Mouse (Mus musculus): ENCODE measurements at regions not wholly inside any gene's neighbourhood (a gene's known extent, or its start where the extent isn't known, plus 50 kb on each side); places are given as distances from the start of the nearest gene placed in this dataset.

- no peak for DNase-seq (ENCODE audit: low read depth, low spot score)
Observed at GRCm38 (mm10) chr3:65478215-65478614, 50.0 kb upstream of the Tiparp start.

GRCm38 (mm10) chr3:65477111-65477510, 51.1 kb upstream of the Tiparp start:
- peak; percentile 91 for DNase-seq (ENCODE audit: low read depth, low spot score)

GRCm38 (mm10) chr3:65476091-65476953, 51.9 kb upstream of the Tiparp start:
- no peak for DNase-seq (ENCODE audit: low read depth, low spot score)

GRCm38 (mm10) chr3:65474585-65474984, 53.6 kb upstream of the Tiparp start:
- peak; percentile 12 for DNase-seq (ENCODE audit: low read depth, low spot score)

GRCm38 (mm10) chr3:65471796-65472195, 56.4 kb upstream of the Tiparp start:
- DNase-seq (ENCODE audit: low read depth, low spot score) = no peak

GRCm38 (mm10) chr3:65469207-65469606, 59.0 kb upstream of the Tiparp start:
- peak; percentile 48 for DNase-seq (ENCODE audit: low read depth, low spot score)

GRCm38 (mm10) chr3:65464769-65465168, 63.4 kb upstream of the Tiparp start:
- no peak for DNase-seq (ENCODE audit: low read depth, low spot score)

GRCm38 (mm10) chr3:65460936-65461335, 67.3 kb upstream of the Tiparp start:
- no peak for DNase-seq (ENCODE audit: low read depth, low spot score)

GRCm38 (mm10) chr3:65459702-65460101, 67.3 kb upstream of the Ssr3 start:
- DNase-seq (ENCODE audit: low read depth, low spot score) = no peak

- no peak for DNase-seq (ENCODE audit: low read depth, low spot score)
Observed at GRCm38 (mm10) chr3:65457931-65458330, 65.5 kb upstream of the Ssr3 start.

- peak; percentile 35 for DNase-seq (ENCODE audit: low read depth, low spot score)
Observed at GRCm38 (mm10) chr3:65455597-65456284, 63.3 kb upstream of the Ssr3 start.

- no peak for DNase-seq (ENCODE audit: low read depth, low spot score)
Observed at GRCm38 (mm10) chr3:65454301-65454700, 61.9 kb upstream of the Ssr3 start.

- no peak for DNase-seq (ENCODE audit: low read depth, low spot score)
Observed at GRCm38 (mm10) chr3:65449176-65449575, 56.8 kb upstream of the Ssr3 start.

- DNase-seq (ENCODE audit: low read depth, low spot score) = no peak
Observed at GRCm38 (mm10) chr3:65443701-65444100, 51.3 kb upstream of the Ssr3 start.

GRCm38 (mm10) chr3:65442946-65443345, 50.5 kb upstream of the Ssr3 start:
- no peak for DNase-seq (ENCODE audit: low read depth, low spot score)

- DNase-seq (ENCODE audit: low read depth, low spot score) = no peak
Observed at GRCm38 (mm10) chr3:65442269-65442668, 49.8 kb upstream of the Ssr3 start.
